Mouse (Mus musculus) adrenal gland, adult 2 months (tissue): ENCODE measurements around the gene Klf15. TPM values are rescaled to one million over a fixed set of nuclear protein-coding genes. Genes with fewer than 3 reads are reported as not detected.
A peak's percentile ranks its signal among the peaks of the same experiment; 100 is the strongest.

Source experiments
- DNase-seq: peaks from one replicate; pipeline ENCODE4 v3.0.0; 2021
- long read RNA-seq: library from polyadenylated mRNA; stranded (forward); transcript quantifications from one replicate; pipeline ENCODE4 v2.0.0, GENCODE M21; 2021
- polyA plus RNA-seq: library from polyadenylated mRNA; depleted of rRNA; stranded (reverse); fragments of >200 nt; gene quantifications from 2 replicates; pipeline ENCODE4 v1.2.3, GENCODE M21; 2012; rRNA removed
- total RNA-seq, 2 experiments: library from RNA; stranded (reverse); gene quantifications; 2 replicates each; pipeline ENCODE4 v1.2.3; 2021

The Klf15 gene
- total RNA-seq (10 to 100 TPM; 32.6 to 43.7 TPM), polyA plus RNA-seq (73.8 and 79.8 TPM in 2 replicates)
- long read RNA-seq, transcript Klf15-201 (3 exons, 2,373 nt): major isoform, 43 of 50 reads
- long read RNA-seq, transcript Klf15-204 (2 exons, 2,240 nt): minor isoform, 5 of 50 reads
- long read RNA-seq, partial matches to known transcripts: 0 of 50 reads
- long read RNA-seq, other reads (novel, unspliced or antisense): 2 of 50 reads

GRCm38 (mm10) chr6:90462181-90462706 is at the start of gene Klf15:
TSS of gene Klf15 (plus strand) at chr6:90462576.
- DNase-seq: peak; percentile 93

- DNase-seq: peak; percentile 85
Observed at GRCm38 (mm10) chr6:90422565-90422964, 39.8 kb upstream of the Klf15 start.

- no peak for DNase-seq
Observed at GRCm38 (mm10) chr6:90425361-90425760, 37.0 kb upstream of the Klf15 start.

GRCm38 (mm10) chr6:90426003-90426402 is 36.4 kb upstream of the Klf15 start:
- DNase-seq: no peak

GRCm38 (mm10) chr6:90428380-90428974 is 33.9 kb upstream of the Klf15 start, which contains the start of gene Cfap100:
TSS of gene Cfap100 (minus strand) at chr6:90428797.
- peak; percentile 89 for DNase-seq

GRCm38 (mm10) chr6:90429911-90430310 is 32.5 kb upstream of the Klf15 start:
- DNase-seq: no peak

- DNase-seq: no peak
Observed at GRCm38 (mm10) chr6:90431487-90431886, 30.9 kb upstream of the Klf15 start.

- no peak for DNase-seq
Observed at GRCm38 (mm10) chr6:90434687-90435086, 27.7 kb upstream of the Klf15 start.

- peak; percentile 82 for DNase-seq
Observed at GRCm38 (mm10) chr6:90435195-90435618, 27.2 kb upstream of the Klf15 start.

GRCm38 (mm10) chr6:90436192-90436907 is 26.0 kb upstream of the Klf15 start:
- DNase-seq: no peak

- no peak for DNase-seq
Observed at GRCm38 (mm10) chr6:90437041-90437440, 25.3 kb upstream of the Klf15 start.

- no peak for DNase-seq
Observed at GRCm38 (mm10) chr6:90446883-90447282, 15.5 kb upstream of the Klf15 start.

GRCm38 (mm10) chr6:90450179-90450578 is 12.2 kb upstream of the Klf15 start:
- DNase-seq: peak; percentile 84

- peak; percentile 82 for DNase-seq
Observed at GRCm38 (mm10) chr6:90450697-90451096, 11.7 kb upstream of the Klf15 start.

- no peak for DNase-seq
Observed at GRCm38 (mm10) chr6:90451512-90451911, 10.9 kb upstream of the Klf15 start.

- no peak for DNase-seq
Observed at GRCm38 (mm10) chr6:90452603-90453002, 9.8 kb upstream of the Klf15 start.

- DNase-seq: no peak
Observed at GRCm38 (mm10) chr6:90453751-90454150, 8.6 kb upstream of the Klf15 start.

GRCm38 (mm10) chr6:90457421-90457820 is 5.0 kb upstream of the Klf15 start:
- no peak for DNase-seq

GRCm38 (mm10) chr6:90461181-90461580 is 1.2 kb upstream of the Klf15 start:
- no peak for DNase-seq

- no peak for DNase-seq
Observed at GRCm38 (mm10) chr6:90461771-90462170, 605 bp upstream of the Klf15 start.

- DNase-seq: peak; percentile 57
Observed at GRCm38 (mm10) chr6:90462841-90463227, 458 bp downstream of the Klf15 start.

GRCm38 (mm10) chr6:90463228-90463862 is 969 bp downstream of the Klf15 start:
- peak; percentile 96 for DNase-seq
